ENCODE assay signal across 13 mouse cellular contexts in genomic region chr11:49763555-49763954, GRCm38 (mm10). TPM values are rescaled to one million over a fixed set of nuclear protein-coding genes. Genes with fewer than 3 reads are reported as not detected.
DNase-seq lines count a peak whose midpoint lies in the region; ATAC-seq lines count a peak whose summit lies in the region.
"Had no signal": no experiment of that assay in that cellular context is flagged by ENCODE, and none has a peak within 500 bp of the region (broad histone marks: within the 10 kb centered on the region; RNA-seq: fewer than 3 reads in every experiment).

No protein-coding gene starts in this region.

- no peak overlapping the region for H3K4me2 ChIP-seq in hindbrain, embryonic 11.5 days (replicated peaks; ENCODE audit: low read depth, low read length)
- no peak overlapping the region for H3K4me2 ChIP-seq in hindbrain, embryonic 14.5 days (replicated peaks)
- H3K4me2 ChIP-seq in limb, embryonic 12.5 days, result peak overlapping the region; percentile 24; the same call in 1 of the 2 replicates

- no peak overlapping the region for H3K9ac ChIP-seq in hindbrain, embryonic 11.5 days (ENCODE audit: low read depth, low read length)
- H3K9ac ChIP-seq in hindbrain, embryonic 14.5 days, result no peak overlapping the region
- H3K9ac ChIP-seq in limb, embryonic 12.5 days (replicated peaks), result 0 out of 2 replicates have a peak overlapping the region, but pooled peaks have one; percentile 18

- no peak for ATAC-seq in hindbrain, embryonic 11.5 days (ENCODE audit: low FRiP score)
- no peak for ATAC-seq in hindbrain, embryonic 14.5 days (ENCODE audit: low FRiP score)
- 0 out of 2 replicates have a peak, but pooled peaks have one; percentile 52 for ATAC-seq in limb, embryonic 12.5 days (ENCODE audit: insufficient number of reproducible peaks, insufficient read depth, low FRiP score, low TSS enrichment, low read depth)

- DNase-seq in hindbrain, embryonic 11.5 days (ENCODE audit: low spot score), result peak; percentile 12
- DNase-seq in hindbrain, embryonic 14.5 days (ENCODE audit: low spot score), result no peak
- DNase-seq in NIH3T3 (ENCODE audit: low read depth), result peak; percentile 47
- DNase-seq in embryo, embryonic 9.5 days (ENCODE audit: extremely low spot score), result peak; percentile 35
- no peak for DNase-seq in spleen, postnatal 10 days (ENCODE audit: low spot score in 2 of 2)
- no peak for DNase-seq in T-cell, adult 2 months (ENCODE audit: low spot score)
- DNase-seq: cerebellum, postnatal 14 days; liver; lung, postnatal 4 days; spleen, adult 18-20 months; thymus, postnatal 14 days had no signal

- no peak overlapping the region for H3K4me3 ChIP-seq in hindbrain, embryonic 11.5 days (ENCODE audit: low read depth, low read length)
- H3K4me3 ChIP-seq in hindbrain, embryonic 14.5 days (replicated peaks; ENCODE audit: low read length), result no peak overlapping the region
- no peak overlapping the region for H3K4me3 ChIP-seq in limb, embryonic 12.5 days (replicated peaks)
- H3K4me3 ChIP-seq: layer of hippocampus, adult 2 months had no signal

- no peaks in the 10 kb centered on the region for H3K36me3 ChIP-seq in hindbrain, embryonic 11.5 days (ENCODE audit: control insufficient read depth, insufficient read depth, low read length)
- H3K36me3 ChIP-seq in hindbrain, embryonic 14.5 days (replicated peaks; ENCODE audit: control insufficient read depth, insufficient read depth), result no peaks in the 10 kb centered on the region
- no peaks in the 10 kb centered on the region for H3K36me3 ChIP-seq in limb, embryonic 12.5 days

- H3K27ac ChIP-seq in hindbrain, embryonic 11.5 days (ENCODE audit: low read depth, low read length), result no peak overlapping the region; the same call in 1 of the 2 replicates
- H3K27ac ChIP-seq in hindbrain, embryonic 14.5 days, result no peak overlapping the region
- peak overlapping the region; percentile 95 for H3K27ac ChIP-seq in limb, embryonic 12.5 days
- H3K27ac ChIP-seq: layer of hippocampus, adult 2 months had no signal

- no peaks in the 10 kb centered on the region for H3K27me3 ChIP-seq in hindbrain, embryonic 11.5 days (ENCODE audit: control insufficient read depth, insufficient read depth, low read length)
- H3K27me3 ChIP-seq in hindbrain, embryonic 14.5 days (ENCODE audit: control insufficient read depth, insufficient read depth, low read length), result no peaks in the 10 kb centered on the region
- no peaks in the 10 kb centered on the region for H3K27me3 ChIP-seq in limb, embryonic 12.5 days

- no peaks in the 10 kb centered on the region; the same call in 1 of the 2 replicates for H3K4me1 ChIP-seq in hindbrain, embryonic 11.5 days (replicated peaks; ENCODE audit: control insufficient read depth, insufficient read depth, low read length)
- H3K4me1 ChIP-seq in hindbrain, embryonic 14.5 days (replicated peaks; ENCODE audit: control insufficient read depth, insufficient read depth, low read length), result no peaks in the 10 kb centered on the region
- H3K4me1 ChIP-seq in limb, embryonic 12.5 days (replicated peaks), result peaks cover 30% of the 10 kb centered on the region

- no peaks in the 10 kb centered on the region for H3K9me3 ChIP-seq in hindbrain, embryonic 11.5 days (ENCODE audit: control insufficient read depth, low read length)
- no peaks in the 10 kb centered on the region for H3K9me3 ChIP-seq in hindbrain, embryonic 14.5 days (ENCODE audit: control insufficient read depth, low read length)
- no peaks in the 10 kb centered on the region for H3K9me3 ChIP-seq in limb, embryonic 12.5 days

RNA-seq across cellular contexts. Expression of gene Gfpt2, which starts 30.4 kb away (rescaled TPM):
- polyA plus RNA-seq in hindbrain, embryonic 11.5 days (2014; fragmentation: Nextera tagmentation; extraction: Ambion mirVana), result 13.0 and 14.5 TPM in 2 replicates
- 4.9 and 6.0 TPM in 2 replicates for polyA plus RNA-seq in hindbrain, embryonic 14.5 days (2014; fragmentation: Nextera tagmentation; extraction: Ambion mirVana)
- 37.0 and 37.5 TPM in 2 replicates for polyA plus RNA-seq in limb, embryonic 12.5 days (2016; fragmentation: Nextera tagmentation; extraction: Ambion mirVana)

RNA-seq across cellular contexts. Expression of gene Cnot6, which starts 51.0 kb away (rescaled TPM):
- polyA plus RNA-seq in hindbrain, embryonic 11.5 days (2014; fragmentation: Nextera tagmentation; extraction: Ambion mirVana), result 60.5 and 65.3 TPM in 2 replicates
- 40.1 and 42.1 TPM in 2 replicates for polyA plus RNA-seq in hindbrain, embryonic 14.5 days (2014; fragmentation: Nextera tagmentation; extraction: Ambion mirVana)
- 93.2 and 95.3 TPM in 2 replicates for polyA plus RNA-seq in limb, embryonic 12.5 days (2016; fragmentation: Nextera tagmentation; extraction: Ambion mirVana)

Comparison
In these comparisons a context has a peak if more than half of its experiments do, and no peak if none do; other contexts are left out.
1. DNase-seq: peak in hindbrain, embryonic 11.5 days (single experiment), NIH3T3 (single experiment) and embryo, embryonic 9.5 days (single experiment); none in hindbrain, embryonic 14.5 days (single experiment), spleen, postnatal 10 days (0 of 2) and T-cell, adult 2 months (single experiment).